Mouse (Mus musculus) forebrain, embryonic 14.5 days (tissue): ENCODE data around the gene Ndufa7. TPM values are rescaled to one million over a fixed set of nuclear protein-coding genes. Genes with fewer than 3 reads are reported as not detected.
"Not testable (repeated sequence)": the region's sequence is repeated elsewhere in the genome, so short reads cannot be mapped to it uniquely, and the experiment has no call there.

Experiments used
- ATAC-seq: fragments of 200-750 bp; cut with Nextera tagmentation; 2 replicates; pipeline ENCODE4 v1.8.0; 2017; ENCODE audit warnings: mild to moderate bottlenecking, moderate library complexity
- DNase-seq: peaks from one replicate; pipeline ENCODE4 v3.0.0-alpha.2; 2015; ENCODE audit warnings: low spot score
- H3K27ac ChIP-seq: fragments of 300-500 bp; sonication (generic); 2 replicates; pipeline ENCODE4 v1.5.1; 2014; ENCODE audit warnings: low read depth, mild to moderate bottlenecking, control low read depth, low read length, moderate library complexity
- H3K27me3 ChIP-seq: fragments of 300-500 bp; sonication (generic); replicated peaks from 2 replicates; pipeline ENCODE4 v1.6.1; 2014; ENCODE audit warnings: low read length, control low read depth, mixed read lengths; ENCODE audit not compliant: control insufficient read depth, insufficient read depth
- H3K36me3 ChIP-seq: fragments of 300-500 bp; sonication (generic); 2 replicates; pipeline ENCODE4 v1.6.1; 2014; ENCODE audit warnings: low read length, control low read depth; ENCODE audit not compliant: control insufficient read depth, insufficient read depth
- H3K4me1 ChIP-seq: fragments of 300-500 bp; sonication (generic); 2 replicates; pipeline ENCODE4 v1.6.1; 2014; ENCODE audit warnings: antibody characterized with exemption, low read length, control low read depth; ENCODE audit not compliant: control insufficient read depth, insufficient read depth
- H3K4me2 ChIP-seq: fragments of 300-500 bp; sonication (generic); 2 replicates; pipeline ENCODE4 v1.6.1; 2014; ENCODE audit warnings: mild to moderate bottlenecking, control low read depth, low read length
- H3K4me3 ChIP-seq: fragments of 300-500 bp; sonication (generic); 2 replicates; pipeline ENCODE4 v1.5.1; 2014; ENCODE audit warnings: low read depth, low read length, control low read depth
- H3K9ac ChIP-seq: fragments of 300-500 bp; sonication (generic); 2 replicates; pipeline ENCODE4 v1.6.1; 2014; ENCODE audit warnings: mild to moderate bottlenecking, low read length, control low read depth, moderate library complexity
- H3K9me3 ChIP-seq: fragments of 300-500 bp; sonication (generic); replicated peaks from 2 replicates; pipeline ENCODE4 v1.6.1; 2016; ENCODE audit warnings: low read length, control low read depth, mixed read lengths; ENCODE audit not compliant: control insufficient read depth
- WGBS: fragments of 180-500 bp; shearing (Covaris S2); extraction: QIAGEN DNeasy Blood & Tissue Kit; methylation state at CpG from one replicate; pipeline ENCODE4 v1.1.7; 2014; 5-methylcytosine and 5-hydroxymethylcytosine counted together
- microRNA-seq: library from miRNA; unstranded; fragments of <30 nt; microRNA quantifications from one replicate; pipeline ENCODE4, GENCODE M21; 2016
- polyA plus RNA-seq: library from polyadenylated mRNA; unstranded; fragments of >200 nt; fragmentation: Nextera tagmentation; extraction: Ambion mirVana; gene quantifications from 2 replicates; pipeline ENCODE4 v1.2.1, GENCODE M21; 2014

Ndufa7 gene
- polyA plus RNA-seq, 1 experiment from 2014 or later, result 608 TPM

GRCm38 (mm10) chr17:33874411-33874810 lies 50.0 kb downstream of the Ndufa7 start:
- DNase-seq, result no peak
- ATAC-seq, result no peak
- Histone ChIP-seq H3K4me3 (no peak overlapping the region), H3K9ac (no peak overlapping the region), H3K9me3 (no peaks in the 10 kb centered on the region), H3K4me1 (no peaks in the 10 kb centered on the region), H3K36me3 (peaks cover 18% of the 10 kb centered on the region; the same call in 1 of the 2 replicates), H3K27ac (no peak overlapping the region), H3K27me3 (no peaks in the 10 kb centered on the region), H3K4me2 (no peak overlapping the region)
- WGBS, result 90% methylated on average over 8 of the region's 11 CpGs

DNA sequence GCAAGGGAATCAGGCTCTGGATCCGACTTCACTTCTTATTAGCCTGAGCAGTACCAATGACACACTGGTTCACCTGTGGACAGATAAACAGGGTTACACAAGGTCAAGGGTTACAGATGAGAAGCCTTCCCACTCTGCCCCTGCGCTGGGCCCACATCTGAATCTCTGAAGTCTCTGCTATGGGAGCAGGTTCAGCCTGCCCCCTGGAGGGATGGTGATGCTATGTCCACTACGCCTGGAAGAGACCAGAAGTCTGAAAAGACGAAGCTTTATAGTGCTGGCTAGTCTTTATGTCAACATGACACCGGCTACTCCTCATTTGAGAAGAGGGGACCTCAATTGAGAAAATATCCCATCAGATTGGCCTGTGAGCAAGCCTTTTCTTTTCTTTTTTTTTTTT lies 51.4 kb downstream of the Ndufa7 start:
- not testable (repeated sequence) for H3K4me1 ChIP-seq, H3K27ac ChIP-seq, H3K27me3 ChIP-seq, H3K9me3 ChIP-seq, ATAC-seq, H3K4me3 ChIP-seq, DNase-seq, H3K9ac ChIP-seq, H3K4me2 ChIP-seq
- H3K36me3 ChIP-seq, result peaks cover 24% of the 10 kb centered on the region; the same call in 1 of the 2 replicates
- 80% methylated on average over 5 of the region's 5 CpGs for WGBS

DNA sequence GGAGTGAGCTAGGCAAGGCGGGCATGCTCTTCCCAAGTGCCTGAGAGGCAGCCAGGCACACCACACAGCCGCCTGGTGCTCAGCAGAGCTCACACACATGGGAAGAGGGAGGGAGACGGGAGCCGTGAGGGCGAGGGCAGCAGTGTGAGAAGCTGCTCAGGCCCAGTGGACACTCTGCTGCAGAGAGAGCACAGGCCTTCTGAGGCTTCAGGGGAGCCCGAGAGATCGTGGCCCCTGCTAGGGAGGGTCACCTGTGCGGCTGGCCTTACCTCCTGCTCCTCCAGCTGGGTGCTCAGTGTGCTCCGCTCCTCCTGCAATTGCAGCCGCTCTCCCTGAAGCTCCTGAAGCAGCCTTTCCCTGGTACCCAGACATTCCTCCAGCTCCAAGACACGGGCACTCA lies 59.9 kb downstream of the Ndufa7 start:
- not testable (repeated sequence) for H3K27me3 ChIP-seq, DNase-seq, H3K9ac ChIP-seq, H3K27ac ChIP-seq, H3K4me3 ChIP-seq, H3K4me1 ChIP-seq, ATAC-seq, H3K9me3 ChIP-seq, H3K4me2 ChIP-seq
- WGBS, result 94% methylated on average over 9 of the region's 11 CpGs
- peaks cover 35% of the 10 kb centered on the region for H3K36me3 ChIP-seq

DNA sequence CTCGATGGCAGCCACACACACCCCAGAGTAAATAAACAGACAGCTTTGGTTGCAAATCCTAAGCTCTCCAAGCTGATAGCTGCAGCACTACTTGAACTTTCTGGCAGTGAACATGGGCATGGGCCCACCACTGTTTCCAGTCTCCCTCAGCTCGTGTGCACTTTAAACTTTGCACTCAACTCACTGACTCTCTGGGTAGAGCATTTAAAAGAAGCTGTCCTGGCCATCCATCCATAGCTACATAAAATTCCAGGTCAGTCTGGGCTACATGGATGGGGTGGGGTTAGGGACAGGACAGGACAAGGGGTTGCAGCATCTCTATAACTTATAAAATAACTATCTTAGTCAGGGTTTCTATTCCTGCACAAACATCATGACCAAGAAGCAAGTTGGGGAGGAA lies 63.4 kb downstream of the Ndufa7 start:
- ATAC-seq, H3K4me1 ChIP-seq, DNase-seq, H3K4me3 ChIP-seq, H3K9ac ChIP-seq, H3K4me2 ChIP-seq, H3K27ac ChIP-seq, H3K27me3 ChIP-seq, H3K9me3 ChIP-seq: not testable (repeated sequence)
- peaks cover 14% of the 10 kb centered on the region for H3K36me3 ChIP-seq
- WGBS, result 82% methylated on average over 2 of the region's 2 CpGs

Small RNA genes within 50 kb of the gene (microRNA-seq; reads per million reads assigned to microRNA genes)
- not detected for gene Gm27740

Other genes starting within 250 kb of the Ndufa7 start
- 93.0 and 97.9 TPM in 2 replicates for gene Zfp414, start 195.5 kb upstream of the Ndufa7 start, polyA plus RNA-seq
- 0.21 and 0.36 TPM in 2 replicates for gene Pram1, start 186.5 kb upstream of the Ndufa7 start, polyA plus RNA-seq
- gene Hnrnpm, start 137.7 kb upstream of the Ndufa7 start, polyA plus RNA-seq, result 242 and 246 TPM in 2 replicates
- gene March2, start 105.9 kb upstream of the Ndufa7 start, polyA plus RNA-seq, result 63.9 TPM in 2 replicates
- gene Rab11b, start 64.0 kb upstream of the Ndufa7 start, polyA plus RNA-seq, result 340 and 341 TPM in 2 replicates
- gene Angptl4, start 42.7 kb upstream of the Ndufa7 start, polyA plus RNA-seq, result 15.2 and 15.8 TPM in 2 replicates
- gene Kank3, start 14.1 kb upstream of the Ndufa7 start, polyA plus RNA-seq, result 35.6 and 37.2 TPM in 2 replicates
- 624 and 885 TPM in 2 replicates for gene Rps28, start within 50 bp of the Ndufa7 start, polyA plus RNA-seq
- gene Cd320, start 18.5 kb downstream of the Ndufa7 start, polyA plus RNA-seq, result 66.8 and 86.0 TPM in 2 replicates
- not detected in 2 replicates for gene Gm7029, start 49.3 kb downstream of the Ndufa7 start, polyA plus RNA-seq
- 3.8 and 4.6 TPM in 2 replicates for gene Kifc1, start 66.1 kb downstream of the Ndufa7 start, polyA plus RNA-seq
- gene Platr17, start 80.6 kb downstream of the Ndufa7 start, polyA plus RNA-seq, result 0.28 TPM in 1 of 2 replicates, not detected in the other
- gene Daxx, start 84.8 kb downstream of the Ndufa7 start, polyA plus RNA-seq, result 43.3 and 48.0 TPM in 2 replicates
- 14.1 and 17.7 TPM in 2 replicates for gene Tapbp, start 91.3 kb downstream of the Ndufa7 start, polyA plus RNA-seq
- 12.3 and 12.6 TPM in 2 replicates for gene Zbtb22, start 91.3 kb downstream of the Ndufa7 start, polyA plus RNA-seq
- 27.2 and 36.0 TPM in 2 replicates for gene Rgl2, start 105.0 kb downstream of the Ndufa7 start, polyA plus RNA-seq
- gene Pfdn6, start 115.8 kb downstream of the Ndufa7 start, polyA plus RNA-seq, result 185 and 192 TPM in 2 replicates
- gene Wdr46, start 116.1 kb downstream of the Ndufa7 start, polyA plus RNA-seq, result 10.5 and 14.6 TPM in 2 replicates
- gene B3galt4, start 126.9 kb downstream of the Ndufa7 start, polyA plus RNA-seq, result 6.0 and 6.7 TPM in 2 replicates
- gene Vps52, start 131.2 kb downstream of the Ndufa7 start, polyA plus RNA-seq, result 41.6 and 50.4 TPM in 2 replicates
- 1,022 and 1,419 TPM in 2 replicates for gene Rps18, start 131.4 kb downstream of the Ndufa7 start, polyA plus RNA-seq
- gene H2-K1, start 175.8 kb downstream of the Ndufa7 start, polyA plus RNA-seq, result 11.6 and 14.2 TPM in 2 replicates
- gene Ring1, start 200.1 kb downstream of the Ndufa7 start, polyA plus RNA-seq, result 6.7 and 7.4 TPM in 2 replicates
- gene H2-Ke6, start 203.5 kb downstream of the Ndufa7 start, polyA plus RNA-seq, result 60.2 and 75.4 TPM in 2 replicates
- 78.3 and 84.1 TPM in 2 replicates for gene Slc39a7, start 207.1 kb downstream of the Ndufa7 start, polyA plus RNA-seq
- 21.4 and 27.7 TPM in 2 replicates for gene Rxrb, start 207.2 kb downstream of the Ndufa7 start, polyA plus RNA-seq
- gene Col11a2, start 214.9 kb downstream of the Ndufa7 start, polyA plus RNA-seq, result 0.95 and 1.6 TPM in 2 replicates